Mouse (Mus musculus) brain, embryonic 14.5 days (tissue): ENCODE results near the gene Mcoln2. TPM values are rescaled to one million over a fixed set of nuclear protein-coding genes. Genes with fewer than 3 reads are reported as not detected.

ENCODE experiments used
- DNase-seq: peaks from one replicate; pipeline ENCODE4 v3.0.0-alpha.2; 2011; ENCODE audit warnings: low read depth
- CTCF ChIP-seq: fragments of 200-500 bp; IDR thresholded peaks from 2 replicates; pipeline ENCODE4 v1.5.1; 2012; ENCODE audit warnings: inconsistent platforms, mild to moderate bottlenecking, moderate library complexity, borderline replicate concordance; ENCODE audit not compliant: insufficient read depth, insufficient read length; ENCODE audit errors: extremely low read depth
- POLR2A ChIP-seq: fragments of 200-500 bp; IDR thresholded peaks from 2 replicates; pipeline ENCODE4 v1.6.1; 2012; ENCODE audit warnings: mild to moderate bottlenecking, inconsistent platforms, borderline replicate concordance; ENCODE audit not compliant: poor library complexity, insufficient read depth, insufficient read length, severe bottlenecking; ENCODE audit errors: extremely low read depth
- polyA plus RNA-seq: library from polyadenylated mRNA; depleted of rRNA; stranded (reverse); fragments of >200 nt; gene quantifications from 2 replicates; pipeline ENCODE4 v1.2.3, GENCODE M21; 2012

The Mcoln2 gene
- polyA plus RNA-seq, 1 experiment: 0.19 TPM

- DNase-seq: peak; percentile 61
- TF ChIP-seq POLR2A (no peak), CTCF (no peak)
These were observed 28.1 kb upstream of the Mcoln2 start for GRCm38 (mm10) chr3:146121310-146122124.

DNA sequence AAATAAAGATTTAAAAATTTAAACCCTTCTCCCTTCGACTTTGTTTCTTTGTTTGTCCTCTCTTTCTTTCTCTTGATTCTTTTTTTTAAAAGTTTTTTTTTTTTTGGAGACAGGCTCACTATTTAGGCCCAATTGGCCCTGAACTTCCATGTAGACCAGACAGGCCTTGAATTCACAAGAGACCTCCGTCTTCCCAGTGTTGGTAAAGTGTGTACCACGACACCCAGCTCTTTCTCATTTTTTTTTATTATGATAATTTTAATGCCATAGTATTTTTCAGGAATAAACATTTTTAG lies 27.6 kb upstream of the Mcoln2 start:
- TF ChIP-seq CTCF (no peak), POLR2A (no peak)
- DNase-seq: no peak

DNA sequence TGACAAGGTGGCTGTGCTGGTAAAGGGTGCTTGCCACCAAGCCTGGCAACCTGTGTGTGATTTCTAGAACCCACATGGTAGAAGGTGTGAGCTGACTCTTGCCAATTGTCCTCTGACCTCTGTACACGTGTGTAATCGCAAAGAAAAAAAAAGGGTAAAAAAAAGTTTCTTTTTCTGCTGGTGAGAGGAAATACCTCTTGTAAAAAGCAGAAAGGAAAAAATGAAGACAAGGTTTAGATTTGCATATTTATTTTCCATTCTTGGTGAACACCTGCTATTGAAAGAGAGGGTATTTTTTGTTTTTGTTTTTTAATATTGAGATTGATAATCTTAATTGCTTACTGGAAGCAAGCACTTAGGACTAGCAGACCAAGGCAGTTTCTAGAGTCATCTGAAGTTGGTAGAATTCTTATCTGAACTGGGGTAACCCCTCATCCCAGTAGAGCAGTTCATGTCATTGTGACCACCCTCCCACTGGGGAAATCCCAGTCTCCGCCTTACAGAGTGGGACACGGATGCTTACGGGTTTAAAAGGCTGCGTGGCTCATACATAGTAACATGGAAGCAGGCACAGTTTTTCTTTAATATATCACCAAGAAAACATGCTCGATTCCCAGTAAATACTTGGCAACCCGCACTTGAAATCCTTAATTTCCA lies 26.7 kb upstream of the Mcoln2 start:
- DNase-seq: no peak
- TF ChIP-seq POLR2A (no peak), CTCF (no peak)

DNA sequence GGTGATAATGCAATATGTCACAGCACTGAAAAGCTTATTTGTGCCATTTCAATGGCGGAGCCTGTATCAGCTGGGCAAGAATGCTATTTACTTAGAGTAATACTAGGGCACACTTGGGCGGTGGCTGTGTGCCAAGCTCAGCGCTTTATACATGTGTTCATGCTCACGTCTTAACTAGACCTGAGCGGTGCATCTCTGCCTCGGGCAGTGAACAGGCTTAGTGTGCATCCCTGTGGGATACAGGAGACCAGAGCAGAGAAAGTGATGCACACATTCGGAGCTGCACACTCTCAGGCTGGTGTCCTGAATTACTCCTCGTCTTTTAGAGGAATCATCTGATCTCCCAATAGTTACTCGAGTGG lies 26.2 kb upstream of the Mcoln2 start:
- DNase-seq: peak; percentile 76
- TF ChIP-seq CTCF (no peak), POLR2A (no peak)

GRCm38 (mm10) chr3:146127205-146127604 lies 22.4 kb upstream of the Mcoln2 start:
- no peak for DNase-seq
- TF ChIP-seq POLR2A (no peak), CTCF (no peak)

- no peak for DNase-seq
- TF ChIP-seq CTCF (no peak), POLR2A (no peak)
These were observed 14.8 kb upstream of the Mcoln2 start for GRCm38 (mm10) chr3:146134834-146135233.

DNA sequence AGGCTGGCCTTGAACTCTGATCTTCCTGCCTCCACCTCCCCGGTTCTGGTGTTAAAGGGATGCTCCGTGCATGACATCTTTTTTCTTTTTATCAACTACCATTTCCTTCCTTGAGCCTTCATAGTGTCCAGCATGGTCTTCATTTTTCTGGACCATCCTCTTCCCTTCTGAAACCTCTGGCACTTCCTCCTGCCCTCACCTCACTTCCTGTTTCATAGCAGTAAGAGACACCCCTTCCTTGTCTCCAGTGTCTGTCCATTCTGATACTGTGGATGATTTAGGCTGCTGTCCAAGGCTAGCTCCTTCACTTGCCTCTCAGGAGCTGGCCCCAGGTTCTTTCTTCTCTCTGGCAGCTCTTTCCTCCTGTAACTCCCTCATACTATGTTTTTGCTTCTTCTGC lies 14.2 kb upstream of the Mcoln2 start:
- no peak for TF ChIP-seq POLR2A
- TF ChIP-seq CTCF: no peak
- no peak for DNase-seq

- TF ChIP-seq POLR2A (no peak), CTCF (peak; percentile 55; the same call in 1 of the 2 replicates)
- peak; percentile 29 for DNase-seq
These were observed 13.2 kb upstream of the Mcoln2 start for GRCm38 (mm10) chr3:146136422-146136821.

- TF ChIP-seq POLR2A (no peak), CTCF (no peak)
- no peak for DNase-seq
These were observed 9.4 kb upstream of the Mcoln2 start for GRCm38 (mm10) chr3:146140276-146140675.

- no peak for TF ChIP-seq POLR2A
- no peak for TF ChIP-seq CTCF
- no peak for DNase-seq
These were observed 7.1 kb upstream of the Mcoln2 start for GRCm38 (mm10) chr3:146142523-146142922.

DNA sequence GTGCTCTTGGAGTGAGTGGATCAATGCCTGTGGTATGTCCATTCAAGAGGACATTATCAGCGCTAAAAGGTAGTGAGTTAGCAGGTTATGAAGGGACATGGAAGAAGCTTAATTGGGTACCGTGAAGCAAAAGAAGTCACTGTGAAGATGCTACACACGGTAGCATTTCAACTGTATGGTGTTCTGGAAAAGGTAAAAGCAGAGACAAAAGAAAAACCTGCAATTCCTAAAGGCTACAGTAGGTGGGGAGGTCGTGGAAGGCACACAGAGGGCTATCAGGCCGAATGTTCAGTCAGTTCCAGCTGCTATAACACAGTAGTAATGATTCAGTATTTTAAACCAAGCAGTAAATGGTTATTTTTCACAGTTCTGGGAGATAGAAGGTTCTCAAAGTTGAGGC lies 4.1 kb upstream of the Mcoln2 start:
- TF ChIP-seq CTCF (no peak), POLR2A (no peak)

GRCm38 (mm10) chr3:146146131-146146530 lies 3.5 kb upstream of the Mcoln2 start:
- TF ChIP-seq POLR2A (no peak), CTCF (no peak)
- no peak for DNase-seq

More for the DNA sequence above, 4.1 kb upstream of the Mcoln2 start:
- DNase-seq: no peak
